Mouse (Mus musculus) 3134 (cell line): ENCODE measurements at regions not wholly inside any gene's neighbourhood (a gene's known extent, or its start where the extent isn't known, plus 50 kb on each side); places are given as distances from the start of the nearest gene placed in this dataset.
A peak's percentile ranks its signal among the peaks of the same experiment; 100 is the strongest.
"Not testable (repeated sequence)": the region's sequence is repeated elsewhere in the genome, so short reads cannot be mapped to it uniquely, and the experiment has no call there.

Source experiments
- DNase-seq: peaks from one replicate; pipeline ENCODE4 v3.0.0-alpha.2; 2011; ENCODE audit warnings: low spot score; ENCODE audit not compliant: insufficient read length; ENCODE audit errors: extremely low read depth

DNA sequence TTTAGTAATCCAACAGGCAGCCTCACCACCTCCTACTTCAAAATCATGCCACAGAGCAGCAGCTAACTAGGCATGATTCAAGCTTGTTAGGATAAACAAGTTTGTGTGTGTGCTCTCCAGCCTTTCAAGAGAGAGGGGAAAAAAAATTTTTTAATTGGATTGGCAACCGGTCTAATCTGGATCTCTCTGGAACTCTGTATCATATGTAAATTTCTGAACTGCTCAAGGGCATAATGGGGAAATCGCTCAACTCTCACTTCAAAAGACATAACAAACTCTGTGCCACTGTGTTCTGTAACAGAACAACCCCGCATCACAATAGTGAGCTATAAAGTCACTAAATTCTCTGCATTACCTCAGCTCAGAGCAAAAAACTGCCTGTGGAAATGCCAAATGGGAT is 147.9 kb upstream of the Krtap11-1 start:
- no peak for DNase-seq

DNA sequence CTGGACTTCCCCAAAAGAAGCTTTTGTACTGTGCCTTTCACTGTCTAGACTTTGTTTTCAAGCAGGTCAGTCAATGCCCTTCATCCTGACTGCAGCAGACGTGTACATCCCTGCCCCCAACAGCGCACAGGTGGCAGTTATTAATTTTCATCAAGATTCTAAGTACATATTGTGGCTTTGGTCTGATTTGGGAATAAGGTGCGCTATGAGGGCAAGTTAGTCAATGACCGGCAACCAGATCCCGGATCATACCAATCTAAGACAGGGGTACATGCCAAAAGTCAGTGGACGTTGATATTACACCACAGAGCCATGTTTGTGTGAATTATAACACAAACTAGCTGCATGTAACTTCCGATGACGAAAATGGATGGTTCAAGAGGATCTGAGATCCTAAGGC is 144.7 kb upstream of the Krtap11-1 start:
- not testable (repeated sequence) for DNase-seq

DNA sequence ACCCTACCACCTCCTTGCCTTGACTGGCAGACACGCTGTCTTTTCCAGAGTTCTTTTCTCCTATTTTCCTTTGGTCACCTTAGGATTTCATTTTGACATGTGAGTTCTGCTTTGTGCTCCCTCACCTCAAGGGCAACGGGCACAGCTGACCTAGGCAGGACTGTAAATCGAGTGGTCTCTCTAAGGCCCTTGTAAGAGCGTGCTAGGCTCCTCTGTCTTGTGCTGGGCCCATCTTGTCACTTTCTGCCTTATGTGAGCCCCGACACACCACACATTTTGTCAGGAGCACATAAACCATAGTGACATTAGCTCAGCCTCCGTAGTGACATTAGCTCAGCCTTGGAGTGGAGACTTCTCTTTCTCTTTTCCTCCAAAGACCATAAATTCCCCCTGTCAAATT is 133.3 kb upstream of the Krtap11-1 start:
- DNase-seq = no peak

DNA sequence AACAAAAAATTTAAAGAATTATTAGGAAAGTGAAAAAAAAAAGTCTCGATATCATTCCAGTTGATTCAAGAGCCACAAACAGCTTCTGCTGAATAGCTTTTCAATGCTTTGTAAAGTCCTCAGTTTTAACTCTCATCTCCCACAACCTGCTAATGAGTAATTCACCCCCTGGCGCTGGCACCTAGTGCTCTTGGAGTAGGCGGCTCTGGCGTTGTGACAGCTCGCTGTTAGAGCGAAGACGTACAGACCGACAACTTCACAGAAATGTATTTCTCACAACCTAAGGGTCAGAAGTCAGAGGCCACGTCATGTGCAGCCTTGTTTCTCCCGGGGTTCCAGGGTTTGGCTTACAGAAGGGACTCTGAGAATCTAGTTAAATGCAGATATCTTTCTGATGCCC is 132.2 kb upstream of the Krtap11-1 start:
- no peak for DNase-seq

DNA sequence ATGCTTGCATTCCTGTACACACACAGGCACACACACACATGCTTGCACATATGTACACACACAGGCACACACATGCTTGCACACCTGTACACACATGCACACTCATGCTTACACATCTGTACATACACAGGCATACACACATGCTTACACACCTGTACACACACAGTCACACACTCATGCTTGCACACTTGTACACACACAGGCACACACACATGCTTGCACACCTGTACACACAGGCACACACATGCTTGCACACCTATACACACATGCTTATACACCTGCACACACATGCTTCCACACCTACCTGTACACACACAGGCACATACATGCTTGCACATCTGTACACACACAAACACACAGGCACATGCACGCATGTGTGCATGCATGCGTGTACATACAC is 131.4 kb upstream of the Krtap11-1 start:
- no peak for DNase-seq

DNA sequence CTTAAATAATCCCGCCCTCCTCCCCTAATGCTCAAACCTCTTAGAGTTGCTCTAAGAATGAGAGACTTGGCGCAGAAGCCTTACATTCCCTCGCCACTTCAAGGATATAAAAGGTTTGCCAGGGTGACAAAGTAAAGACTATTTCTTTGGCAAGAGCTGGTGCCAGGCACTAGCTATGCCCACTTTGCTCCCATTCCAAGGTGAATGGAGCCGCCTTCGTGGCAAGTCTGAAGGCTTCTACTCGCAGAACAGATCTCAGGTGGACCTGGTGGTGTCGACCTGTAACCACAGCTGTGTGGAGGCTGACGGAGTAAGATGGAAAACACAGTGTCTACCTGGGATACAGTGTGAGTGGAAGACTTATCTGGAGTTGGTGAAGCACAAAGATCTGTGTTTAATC is 130.8 kb upstream of the Krtap11-1 start:
- DNase-seq = no peak

DNA sequence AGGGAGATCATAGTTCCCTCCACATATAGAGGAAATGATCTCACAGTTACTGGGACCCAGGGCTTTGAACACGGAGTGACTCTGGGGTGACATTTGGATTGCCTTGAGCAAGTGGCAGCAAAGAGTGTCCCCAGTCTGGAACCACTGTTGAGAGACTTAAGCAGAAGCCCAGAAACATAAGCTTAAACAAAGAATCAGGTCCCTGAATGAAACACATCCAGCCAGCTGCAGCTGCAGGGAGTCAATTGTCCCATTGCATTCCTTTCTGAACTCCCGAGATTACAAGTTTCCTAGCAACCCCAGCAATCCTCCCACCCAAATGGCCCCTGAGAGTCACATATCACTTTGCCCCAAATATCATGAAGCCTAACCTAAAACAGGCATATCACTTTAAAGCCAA is 128.7 kb upstream of the Krtap11-1 start:
- DNase-seq = no peak

DNA sequence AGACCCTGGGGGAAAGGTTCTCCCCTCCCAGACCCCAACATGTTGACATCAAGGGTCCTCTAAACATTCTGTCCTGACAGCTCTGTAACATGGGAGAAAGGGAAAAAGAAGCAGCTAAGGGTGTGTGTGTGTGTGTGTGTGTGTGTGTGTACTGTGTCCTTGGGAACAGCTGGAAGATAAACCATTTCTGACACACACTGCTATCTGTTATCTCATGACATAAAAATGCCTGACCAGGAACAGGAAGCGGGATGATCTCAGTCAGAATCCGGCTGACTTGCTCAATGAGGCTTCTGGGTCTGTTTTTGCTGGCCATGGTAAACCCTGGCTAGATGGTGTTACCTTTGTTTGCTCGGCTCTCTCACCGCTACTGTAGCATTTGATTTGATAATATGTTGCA is 124.8 kb upstream of the Krtap11-1 start:
- DNase-seq = no peak

DNA sequence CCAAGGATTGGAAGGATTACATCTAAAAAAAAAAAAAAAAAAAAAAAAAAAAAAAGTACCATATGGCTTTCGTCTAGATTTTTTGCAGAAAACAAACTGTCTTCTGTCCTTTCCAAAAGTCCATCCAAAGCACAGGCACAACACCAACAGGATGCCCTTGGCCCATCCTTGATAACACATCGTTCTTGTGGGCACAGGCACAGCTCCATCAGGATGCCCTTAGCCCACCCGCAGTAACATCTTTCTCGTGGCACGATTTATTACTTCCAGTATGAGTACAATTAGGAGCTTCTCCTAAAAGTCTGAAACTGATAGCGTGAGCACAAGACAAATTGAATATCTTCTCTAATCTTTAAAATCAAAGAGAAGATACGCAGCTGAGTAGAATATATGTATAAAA is 124.4 kb upstream of the Krtap11-1 start:
- no peak for DNase-seq

DNA sequence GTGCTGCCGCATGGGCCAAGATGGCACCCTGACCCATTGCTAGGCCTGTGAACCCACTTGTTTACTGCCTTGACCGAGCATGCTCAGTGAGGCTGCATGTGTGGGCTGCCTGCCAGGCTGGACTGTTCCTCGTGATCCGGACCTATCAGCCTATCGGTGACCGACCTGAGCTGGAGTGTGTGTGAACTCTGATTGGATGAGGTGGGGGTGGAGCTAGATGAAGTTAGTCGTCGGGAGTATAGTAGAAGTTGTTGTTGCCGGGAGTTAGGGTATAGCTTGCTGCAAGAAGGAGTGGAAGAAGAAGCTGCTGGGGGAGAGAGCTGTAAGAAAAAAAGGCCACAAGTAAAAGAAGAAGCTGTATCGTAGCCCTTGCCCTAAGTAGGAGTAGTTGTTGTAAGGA is 122.3 kb upstream of the Krtap11-1 start:
- peak; percentile 13 for DNase-seq

DNA sequence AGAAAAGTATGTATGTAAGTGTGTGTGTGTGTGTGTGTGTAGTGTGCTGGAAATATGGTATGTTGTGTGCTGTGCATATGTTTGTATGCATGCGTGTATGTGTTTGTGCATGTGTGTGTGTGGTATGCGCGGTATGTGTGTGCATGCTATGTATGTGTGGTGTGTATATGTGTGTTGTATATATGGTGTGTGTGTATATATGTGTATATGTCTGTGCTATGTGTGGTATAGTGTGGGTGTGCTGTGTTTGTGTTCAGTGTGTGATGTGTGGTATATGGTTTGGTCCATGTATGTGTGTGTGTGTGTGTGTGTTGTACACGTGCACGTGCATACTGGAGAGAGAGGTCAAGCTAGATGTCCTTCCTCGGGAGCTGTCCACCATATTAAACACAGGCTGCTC is 108.5 kb upstream of the Krtap11-1 start:
- DNase-seq = no peak

DNA sequence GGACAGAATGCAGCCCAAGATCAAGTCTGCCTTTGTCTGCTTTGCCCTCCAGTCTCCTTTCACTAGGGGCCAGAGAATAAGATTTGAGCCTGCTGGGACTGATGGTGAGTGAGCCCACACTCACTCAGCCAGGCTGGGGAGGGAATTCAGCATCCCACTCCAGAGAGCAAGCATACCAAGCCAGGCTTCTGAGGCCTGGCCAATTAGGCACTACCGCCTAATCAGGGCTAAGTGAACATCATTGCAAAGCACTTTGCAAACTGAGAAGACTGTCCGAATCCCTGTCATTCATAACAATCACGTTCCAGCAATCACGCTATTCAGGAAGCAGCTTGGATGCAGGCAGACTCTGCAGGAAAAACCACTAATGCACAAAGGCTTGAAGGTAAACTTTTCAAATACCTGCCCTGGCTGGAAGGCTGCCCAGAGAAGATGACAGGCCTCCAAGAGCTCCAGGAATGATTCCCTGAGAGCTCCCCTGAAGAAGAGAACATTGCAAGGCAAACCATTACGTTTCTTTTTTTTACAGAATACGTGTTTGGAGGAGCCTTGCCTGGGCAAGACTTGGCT is 107.5 kb upstream of the Krtap11-1 start:
- DNase-seq = no peak

DNA sequence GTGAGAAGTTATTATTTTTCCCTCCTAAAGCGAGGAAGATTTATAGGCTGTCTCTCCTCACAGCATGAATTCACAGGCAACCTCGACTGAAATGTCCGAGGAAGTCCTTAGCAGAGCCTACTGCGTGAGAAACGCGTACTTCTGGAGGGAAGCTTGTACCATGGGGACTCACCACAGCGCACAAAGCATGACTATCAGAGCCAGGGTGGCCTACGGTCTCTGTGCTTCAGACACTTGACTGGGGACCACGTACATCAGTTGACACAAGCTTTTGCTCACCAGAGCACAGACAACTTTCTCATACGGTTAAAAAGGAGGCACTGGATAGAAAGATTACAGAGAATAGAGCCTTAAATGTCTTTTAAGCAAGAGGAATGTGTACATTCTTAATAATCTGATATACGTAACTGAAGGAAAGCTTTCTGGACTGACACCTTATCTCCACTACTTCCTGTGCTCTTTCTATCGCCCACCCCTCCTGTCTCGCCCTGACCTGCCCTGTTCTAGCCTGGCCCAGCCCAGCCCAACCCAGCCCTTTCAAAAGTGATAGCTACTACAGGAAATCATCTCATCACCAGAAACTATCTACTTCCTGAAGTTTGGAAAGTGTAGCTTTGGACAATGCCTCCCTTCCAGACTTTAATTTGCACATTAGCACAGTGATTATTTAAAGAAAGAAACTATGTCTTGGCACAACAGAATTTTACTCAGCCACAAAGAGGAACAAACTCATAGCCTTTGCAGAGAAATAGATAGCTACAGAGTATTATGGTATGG is 104.2 kb upstream of the Krtap11-1 start:
- no peak for DNase-seq

DNA sequence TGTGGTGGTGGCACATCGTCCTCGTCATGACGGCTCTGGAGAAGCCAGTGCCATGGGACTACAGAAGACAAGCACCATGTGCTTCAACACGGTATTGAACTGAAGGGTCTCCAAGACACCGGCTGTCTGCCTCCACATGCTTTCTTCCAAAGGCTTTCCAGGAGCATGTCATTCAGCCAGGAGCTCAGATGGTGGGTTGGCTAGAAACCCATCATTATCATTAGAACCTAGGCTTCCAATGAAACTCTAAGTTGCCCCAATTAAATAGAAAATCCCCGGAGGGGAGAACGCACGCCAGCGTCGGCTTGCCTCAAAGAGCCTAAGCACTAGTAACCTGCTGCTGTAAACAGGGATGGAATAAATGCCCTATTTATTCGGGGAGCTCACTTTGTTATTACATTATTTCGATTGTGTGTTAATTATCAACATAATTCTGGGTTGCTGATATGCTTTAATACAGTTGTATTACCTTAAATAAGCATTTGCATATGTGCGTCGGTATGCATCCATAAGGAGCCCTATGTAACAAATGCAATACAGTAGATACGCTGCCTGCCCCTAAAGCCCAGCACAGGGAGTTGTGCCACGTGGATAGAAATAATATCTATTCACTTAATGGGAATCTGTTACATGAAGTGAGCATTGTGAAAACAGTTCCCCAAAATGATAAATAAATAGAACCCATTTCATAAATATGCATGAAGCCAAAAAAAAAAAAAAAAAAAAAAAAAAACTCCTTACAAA is 103.3 kb upstream of the Krtap11-1 start:
- DNase-seq = no peak

DNA sequence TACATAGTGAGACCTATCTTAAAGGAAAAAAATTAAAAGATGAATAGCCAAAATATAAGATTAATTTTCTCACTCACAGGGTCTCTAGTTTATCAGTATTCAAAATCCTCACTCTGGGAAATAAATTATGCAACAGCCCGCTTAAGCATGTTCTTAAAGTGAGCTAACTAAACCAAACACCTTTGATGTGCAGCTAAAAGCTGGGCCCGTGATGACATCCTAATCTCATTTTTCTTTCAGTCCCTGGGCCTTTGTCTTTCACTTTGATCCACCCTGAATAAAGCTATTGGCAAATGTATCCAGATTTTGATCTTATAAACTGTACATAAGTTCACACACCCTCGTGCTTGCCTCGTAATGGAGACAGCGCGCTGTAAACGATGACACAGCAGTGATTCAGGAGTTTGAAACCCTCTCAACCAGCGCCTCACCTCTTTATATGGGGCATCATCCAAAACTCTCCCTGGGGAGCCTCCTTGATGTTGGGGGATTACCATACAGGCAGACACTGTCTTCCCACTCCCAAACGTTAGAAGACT is 100.3 kb upstream of the Krtap11-1 start:
- DNase-seq = no peak

DNA sequence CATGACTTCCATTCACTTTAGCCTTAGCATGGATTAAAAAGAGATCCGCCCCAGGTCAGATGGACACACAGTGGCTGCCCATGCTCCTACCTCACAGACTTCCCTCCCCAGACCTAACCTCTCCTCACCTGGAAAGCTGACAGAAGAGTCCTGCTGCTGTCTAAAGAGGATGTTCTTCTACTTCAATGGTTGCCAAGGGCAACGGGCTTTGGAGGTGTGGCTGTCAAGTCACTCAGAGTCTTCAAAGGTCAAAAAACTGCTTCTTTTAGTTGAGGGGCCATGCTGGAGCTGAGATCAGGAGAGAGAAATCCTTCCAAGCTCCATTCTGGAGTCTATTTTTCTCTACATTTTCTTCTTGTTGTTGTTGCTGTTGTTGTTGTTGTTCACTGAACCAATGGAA is 89.1 kb upstream of the Krtap11-1 start:
- DNase-seq = no peak

DNA sequence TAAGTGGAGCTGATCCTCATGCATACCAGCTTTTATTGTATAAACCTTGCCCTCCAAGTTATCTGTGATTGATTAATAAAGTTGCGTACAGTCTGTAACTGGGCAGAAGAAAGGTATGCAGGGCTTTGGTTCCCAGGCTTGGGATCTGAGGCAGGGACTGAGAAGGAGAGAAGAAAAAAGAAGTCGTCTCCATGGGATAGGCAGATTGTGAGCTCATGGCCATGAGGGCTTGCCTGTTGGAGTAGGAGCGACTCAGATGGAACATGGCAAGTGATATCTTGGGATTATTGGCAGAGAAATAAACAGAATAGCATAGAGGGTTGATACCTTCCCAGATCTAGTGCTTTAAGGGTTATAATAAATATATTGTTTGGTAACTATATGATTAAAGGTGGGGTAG is 85.1 kb upstream of the Krtap11-1 start:
- no peak for DNase-seq

DNA sequence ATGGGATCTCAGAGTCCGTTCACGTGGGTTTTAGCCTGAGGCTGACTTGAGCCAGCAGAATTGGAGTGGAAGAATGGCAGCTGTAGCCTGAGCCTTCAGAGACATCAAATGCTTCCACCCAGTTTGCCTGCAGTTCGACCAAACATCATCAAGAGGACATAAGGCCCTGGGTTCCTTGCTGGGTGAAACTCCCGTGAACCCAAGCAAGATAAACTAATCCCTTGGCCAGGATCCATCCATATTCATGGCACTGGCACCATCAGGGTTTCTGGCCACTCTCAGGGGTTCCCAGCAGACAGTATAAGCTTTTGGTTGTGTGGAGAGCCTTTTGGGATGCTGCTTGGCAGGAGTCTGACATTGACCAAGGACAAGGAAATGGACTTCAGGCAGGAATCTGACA is 77.7 kb upstream of the Krtap11-1 start:
- no peak for DNase-seq

DNA sequence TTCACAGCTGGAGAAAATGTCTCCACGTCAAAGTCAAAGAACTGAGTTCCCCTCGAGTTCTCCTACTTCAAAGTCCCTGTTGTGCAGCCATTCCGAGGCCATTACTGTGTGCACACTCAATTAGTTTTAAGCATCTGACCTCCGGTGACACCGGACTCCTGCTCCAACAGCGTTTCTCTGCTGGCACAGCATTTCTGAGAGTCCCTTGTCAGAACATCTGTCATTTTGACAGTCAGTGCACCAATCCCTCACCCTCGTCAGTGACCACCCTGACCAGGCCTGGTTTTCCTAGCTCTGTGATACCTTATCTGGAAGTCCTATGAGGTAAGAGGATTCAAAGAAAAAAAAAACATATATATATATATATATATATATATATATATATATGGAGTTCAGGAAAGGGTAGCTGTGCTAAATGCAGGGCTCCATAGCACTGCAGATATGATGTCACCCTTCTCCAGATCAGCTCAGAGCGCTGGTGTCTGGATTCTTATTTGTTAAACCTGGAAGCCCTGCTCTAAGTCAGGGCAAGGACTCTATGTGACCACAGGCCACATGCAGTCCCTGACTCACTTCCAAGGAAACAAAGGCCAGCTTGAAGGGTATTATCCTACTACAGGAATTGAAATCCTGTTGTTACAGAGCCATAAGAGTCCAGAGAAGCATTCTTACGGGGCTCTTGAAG is 63.1 kb upstream of the Krtap11-1 start:
- DNase-seq = no peak

DNA sequence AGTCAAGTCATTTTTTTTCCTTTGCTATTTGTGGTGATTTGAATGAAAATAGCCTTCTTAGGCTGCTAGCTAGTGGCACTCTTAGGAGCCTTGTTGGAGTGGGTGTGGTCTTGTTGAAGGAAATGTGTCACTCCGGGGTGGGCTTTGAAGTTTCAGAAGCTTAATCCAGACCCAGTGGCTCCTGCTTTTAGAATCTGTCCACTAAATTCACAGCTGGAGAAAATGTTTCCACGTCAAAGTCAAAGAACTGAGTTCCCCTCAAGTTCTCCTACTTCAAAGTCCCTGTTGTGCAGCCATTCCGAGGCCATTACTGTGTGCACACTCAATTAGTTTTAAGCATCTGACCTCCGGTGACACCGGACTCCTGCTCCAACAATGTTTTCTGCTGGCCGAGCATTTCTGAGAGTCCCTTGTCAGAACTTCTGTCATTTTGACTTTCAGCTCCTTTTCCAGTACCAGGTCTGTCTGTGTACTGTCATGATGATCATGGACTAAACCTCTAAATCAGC is 61.2 kb upstream of the Krtap11-1 start:
- no peak for DNase-seq
